Mouse (Mus musculus) kidney, adult 2 months (tissue): ENCODE measurements around the gene Ppp2r3a. TPM values are rescaled to one million over a fixed set of nuclear protein-coding genes. Genes with fewer than 3 reads are reported as not detected.
A peak's percentile ranks its signal among the peaks of the same experiment; 100 is the strongest.

Source experiments
- DNase-seq: peaks from one replicate; pipeline ENCODE4 v3.0.0; 2021
- H3K27ac ChIP-seq: fragments of 200-500 bp; 2 replicates; pipeline ENCODE4 v1.5.1; 2012; ENCODE audit warnings: low read depth, low read length, control low read depth, inconsistent platforms; ENCODE audit not compliant: insufficient read depth
- H3K27me3 ChIP-seq: fragments of 200-500 bp; replicated peaks from 2 replicates; pipeline ENCODE4 v1.6.1; 2012; ENCODE audit warnings: mild to moderate bottlenecking, moderate library complexity, low read length, inconsistent platforms; ENCODE audit not compliant: control insufficient read depth, insufficient read depth
- H3K36me3 ChIP-seq: fragments of 200-500 bp; 2 replicates; pipeline ENCODE4 v1.6.1; 2012; ENCODE audit warnings: mild to moderate bottlenecking, moderate library complexity, low read length, inconsistent platforms; ENCODE audit not compliant: control insufficient read depth, insufficient read depth
- H3K4me1 ChIP-seq: fragments of 200-500 bp; 2 replicates; pipeline ENCODE4 v1.6.1; 2011; ENCODE audit warnings: low read length; ENCODE audit not compliant: control insufficient read depth, insufficient read depth
- H3K4me3 ChIP-seq: fragments of 200-500 bp; 2 replicates; pipeline ENCODE4 v1.5.1; 2011; ENCODE audit warnings: mild to moderate bottlenecking, low read depth, low read length, control low read depth; ENCODE audit not compliant: insufficient read depth
- CTCF ChIP-seq: fragments of 200-500 bp; conservative IDR thresholded peaks from 2 replicates; pipeline ENCODE4 v1.5.1; 2011; ENCODE audit warnings: low read depth, mild to moderate bottlenecking, control low read depth, low read length, moderate library complexity, mixed read lengths; ENCODE audit not compliant: insufficient read depth, insufficient read length
- POLR2A ChIP-seq: fragments of 200-500 bp; IDR thresholded peaks from one replicate; pipeline ENCODE4 v1.6.1; 2011; ENCODE audit warnings: low read depth, low read length, control low read depth
- WGBS: fragments of 180-500 bp; shearing (Covaris S2); methylation state at CpG from one replicate; pipeline ENCODE4 v1.1.7; 2018; 5-methylcytosine and 5-hydroxymethylcytosine counted together
- polyA plus RNA-seq: library from polyadenylated mRNA; depleted of rRNA; stranded (reverse); fragments of >200 nt; gene quantifications from 2 replicates; pipeline ENCODE4 v1.2.3, GENCODE M21; 2012

Gene Ppp2r3a
- polyA plus RNA-seq, 1 experiment: 17.6 TPM

DNA sequence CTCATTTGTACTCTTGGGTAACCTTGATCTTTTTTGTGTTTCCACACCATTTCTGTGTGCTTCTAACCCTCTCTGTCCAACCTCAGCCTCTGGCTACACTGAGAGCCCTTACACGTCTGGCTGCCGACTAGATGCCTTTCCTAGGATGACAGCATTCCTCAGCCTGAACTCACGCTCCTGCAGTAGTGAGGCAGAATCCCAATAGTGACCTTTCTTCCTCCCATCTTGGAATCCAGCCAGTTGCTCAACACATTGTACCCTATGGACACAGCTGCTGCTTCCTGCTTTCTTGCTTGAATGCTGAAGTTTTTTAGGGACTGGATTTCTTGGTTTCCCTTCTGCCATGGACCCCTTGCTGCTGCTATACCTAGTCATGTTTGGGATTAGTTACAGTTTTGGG is 141.6 kb downstream of the Ppp2r3a start:
- Histone ChIP-seq H3K4me3 (no peak overlapping the region), H3K27ac (no peak overlapping the region), H3K36me3 (peaks cover 5% of the 10 kb centered on the region), H3K4me1 (peaks cover 11% of the 10 kb centered on the region; the same call in 1 of the 2 replicates), H3K27me3 (no peaks in the 10 kb centered on the region)
- DNase-seq: peak; percentile 71
- WGBS: 9% methylated on average over 3 of the region's 3 CpGs
- no peak for TF ChIP-seq CTCF
- no peak for TF ChIP-seq POLR2A

DNA sequence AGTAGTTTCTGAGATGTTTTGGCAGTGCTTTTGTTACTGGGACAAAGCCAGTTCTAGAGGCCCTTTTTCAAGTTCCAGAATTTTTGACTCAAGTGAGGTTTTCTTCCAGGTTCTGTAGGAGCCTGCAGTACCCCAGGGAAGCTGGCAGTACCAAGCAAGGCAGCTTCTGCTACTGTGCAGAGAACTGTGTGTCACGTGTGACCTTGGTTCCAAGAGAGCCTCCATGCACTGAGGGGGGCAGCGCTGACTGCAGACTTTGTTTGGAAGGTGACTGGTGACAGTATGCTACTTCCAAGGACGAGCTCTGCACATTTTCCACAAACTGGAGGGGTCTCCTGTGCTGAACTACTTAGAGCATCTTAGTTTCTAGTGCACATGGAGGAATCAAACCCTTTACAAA is 144.2 kb downstream of the Ppp2r3a start:
- Histone ChIP-seq H3K4me3 (no peak overlapping the region), H3K4me1 (peaks cover 8% of the 10 kb centered on the region; the same call in 1 of the 2 replicates), H3K27ac (no peak overlapping the region), H3K27me3 (no peaks in the 10 kb centered on the region), H3K36me3 (peaks cover 5% of the 10 kb centered on the region)
- TF ChIP-seq CTCF: no peak
- TF ChIP-seq POLR2A: no peak
- DNase-seq: peak; percentile 23
- WGBS: 50% methylated on average over 3 of the region's 3 CpGs

DNA sequence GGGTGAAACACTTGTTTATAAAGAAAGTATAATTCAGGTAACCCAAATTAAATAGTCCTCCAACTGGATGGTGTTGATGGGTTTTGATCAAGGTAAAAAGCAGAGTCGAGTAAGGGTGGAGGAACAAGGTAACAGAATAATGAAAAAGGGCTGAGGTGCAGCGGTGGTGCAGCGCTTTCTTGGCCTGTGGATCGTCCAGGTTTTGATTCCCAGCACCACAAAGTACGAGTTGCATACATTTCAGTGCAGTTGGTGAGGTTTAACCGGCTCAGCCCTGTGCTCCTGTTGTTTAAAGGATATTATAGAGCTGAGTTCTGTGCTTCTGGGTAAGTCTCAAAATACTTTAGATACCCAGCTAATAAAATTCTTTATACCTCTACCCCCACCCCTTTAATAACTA is 145.9 kb downstream of the Ppp2r3a start:
- Histone ChIP-seq H3K4me1 (peaks cover 8% of the 10 kb centered on the region; the same call in 1 of the 2 replicates), H3K4me3 (no peak overlapping the region), H3K27ac (no peak overlapping the region), H3K36me3 (peaks cover 6% of the 10 kb centered on the region), H3K27me3 (no peaks in the 10 kb centered on the region)
- no peak for DNase-seq
- 93% methylated on average over 6 of the region's 6 CpGs for WGBS
- TF ChIP-seq POLR2A (no peak), CTCF (no peak)

DNA sequence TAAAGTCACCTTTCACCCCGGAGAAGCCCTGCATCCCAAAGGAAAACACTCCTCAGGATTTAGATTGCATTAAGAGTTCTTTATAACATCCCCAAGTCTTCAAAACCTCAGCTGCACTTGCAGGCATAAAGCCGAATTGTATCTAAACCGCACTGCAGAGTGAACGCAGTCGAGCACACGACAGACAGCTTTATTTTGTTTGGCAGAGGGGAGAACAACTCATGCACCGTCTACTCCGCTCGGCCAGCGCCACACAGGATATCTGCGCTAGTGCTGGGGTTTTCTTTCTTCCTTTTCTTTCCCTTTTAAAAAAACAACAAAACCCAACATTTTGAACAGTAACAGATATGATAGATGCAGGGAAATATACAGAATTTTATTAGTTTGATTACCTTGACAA is 146.7 kb downstream of the Ppp2r3a start:
- no peaks in the 10 kb centered on the region for H3K27me3 ChIP-seq
- TF ChIP-seq POLR2A: no peak
- no peak for TF ChIP-seq CTCF
- no peak overlapping the region for H3K4me3 ChIP-seq
- H3K4me1 ChIP-seq: peaks cover 5% of the 10 kb centered on the region; the same call in 1 of the 2 replicates
- no peak for DNase-seq
- WGBS: 66% methylated on average over 11 of the region's 11 CpGs
- peaks cover 6% of the 10 kb centered on the region for H3K36me3 ChIP-seq
- no peak overlapping the region for H3K27ac ChIP-seq

DNA sequence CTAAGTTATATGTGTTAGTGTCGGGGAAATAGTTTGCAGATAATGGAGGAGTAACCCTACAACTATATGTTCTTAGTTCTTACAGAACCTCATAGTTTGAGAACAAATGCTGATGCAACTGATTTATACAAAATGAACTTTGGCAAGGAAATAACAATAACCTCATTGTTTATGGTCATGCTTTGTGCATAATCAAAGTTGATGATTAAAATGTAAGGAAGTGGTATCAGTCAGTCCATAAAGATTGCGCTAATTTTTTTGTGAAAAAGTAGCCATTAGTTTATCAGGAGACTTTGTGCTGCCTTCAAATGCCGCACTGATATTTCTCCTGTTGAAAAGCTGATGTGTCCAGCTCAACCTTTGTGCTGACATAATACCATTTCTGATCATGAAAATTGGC is 149.3 kb downstream of the Ppp2r3a start:
- H3K27me3 ChIP-seq: no peaks in the 10 kb centered on the region
- no peak overlapping the region for H3K4me3 ChIP-seq

DNA sequence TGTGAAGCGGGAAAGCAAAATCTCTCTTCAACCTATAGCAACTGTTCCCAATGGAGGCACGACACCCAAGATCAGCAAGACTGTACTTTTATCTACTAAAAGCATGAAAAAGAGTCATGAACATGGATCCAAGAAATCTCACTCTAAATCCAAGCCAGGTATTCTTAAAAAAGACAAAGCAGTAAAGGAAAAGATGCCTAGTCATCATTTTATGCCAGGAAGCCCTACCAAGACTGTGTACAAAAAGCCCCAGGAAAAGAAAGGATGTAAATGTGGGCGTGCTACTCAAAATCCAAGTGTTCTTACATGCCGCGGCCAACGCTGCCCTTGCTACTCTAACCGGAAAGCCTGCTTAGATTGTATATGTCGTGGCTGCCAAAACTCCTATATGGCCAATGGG is 150.0 kb downstream of the Ppp2r3a start:
- TF ChIP-seq POLR2A (no peak), CTCF (no peak)
- peaks cover 3% of the 10 kb centered on the region; the same call in 1 of the 2 replicates for H3K36me3 ChIP-seq
- H3K27ac ChIP-seq: no peak overlapping the region
- DNase-seq: no peak
- WGBS: 90% methylated on average over 8 of the region's 8 CpGs
- H3K27me3 ChIP-seq: no peaks in the 10 kb centered on the region
- H3K4me1 ChIP-seq: peaks cover 7% of the 10 kb centered on the region; the same call in 1 of the 2 replicates
- H3K4me3 ChIP-seq: no peak overlapping the region

More for the DNA sequence above, 149.3 kb downstream of the Ppp2r3a start:
- 91% methylated on average over 3 of the region's 3 CpGs for WGBS
- Histone ChIP-seq H3K27ac (no peak overlapping the region), H3K4me1 (peaks cover 7% of the 10 kb centered on the region; the same call in 1 of the 2 replicates), H3K36me3 (peaks cover 4% of the 10 kb centered on the region; the same call in 1 of the 2 replicates)
- TF ChIP-seq CTCF: no peak
- TF ChIP-seq POLR2A: no peak
- DNase-seq: no peak

DNA sequence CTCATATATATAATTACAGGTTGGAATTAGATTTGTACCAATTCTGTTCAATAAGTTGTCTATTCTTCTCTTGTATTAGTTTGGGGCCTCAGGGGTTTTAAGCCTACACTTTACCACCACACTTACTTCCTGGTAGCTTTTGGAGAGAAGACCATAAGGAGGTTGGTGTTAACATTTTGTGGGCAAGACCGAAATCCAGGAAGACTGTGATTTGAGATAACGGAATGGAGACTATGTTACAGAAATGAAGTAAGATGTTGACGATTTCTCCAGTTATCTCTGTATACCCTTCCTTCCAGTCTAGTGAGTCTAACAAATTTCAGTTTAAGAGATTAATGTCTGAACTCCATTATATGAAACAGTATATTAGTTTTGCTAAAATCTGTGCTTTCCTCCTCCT is 151.4 kb downstream of the Ppp2r3a start:
- DNase-seq: no peak
- WGBS: 81% methylated on average over 3 of the region's 3 CpGs

More for the DNA sequence above, 151.4 kb downstream of the Ppp2r3a start:
- peaks cover 1% of the 10 kb centered on the region; the same call in 1 of the 2 replicates for H3K36me3 ChIP-seq
- H3K27me3 ChIP-seq: no peaks in the 10 kb centered on the region
- H3K4me1 ChIP-seq: peaks cover 7% of the 10 kb centered on the region; the same call in 1 of the 2 replicates
- TF ChIP-seq CTCF (no peak), POLR2A (no peak)
- H3K27ac ChIP-seq: no peak overlapping the region
- no peak overlapping the region for H3K4me3 ChIP-seq
